Mouse (Mus musculus) testis, adult 2 months (tissue): ENCODE measurements around the gene Prss27. TPM values are rescaled to one million over a fixed set of nuclear protein-coding genes. Genes with fewer than 3 reads are reported as not detected.

Experiments used
- H3K27ac ChIP-seq: fragments of 200-500 bp; 2 replicates; pipeline ENCODE4 v1.5.1; 2012; ENCODE audit warnings: low read depth, low read length; ENCODE audit not compliant: control insufficient read depth, insufficient read depth
- H3K27me3 ChIP-seq: fragments of 200-500 bp; 2 replicates; pipeline ENCODE4 v1.6.1; 2012; ENCODE audit warnings: mild to moderate bottlenecking, low read length, moderate library complexity; ENCODE audit not compliant: control insufficient read depth, insufficient read depth
- H3K36me3 ChIP-seq: fragments of 200-500 bp; 2 replicates; pipeline ENCODE4 v1.6.1; 2012; ENCODE audit warnings: mild to moderate bottlenecking, low read length; ENCODE audit not compliant: control insufficient read depth, insufficient read depth
- H3K4me1 ChIP-seq: fragments of 200-500 bp; 2 replicates; pipeline ENCODE4 v1.6.1; 2012; ENCODE audit warnings: low read length; ENCODE audit not compliant: control insufficient read depth, insufficient read depth
- H3K4me3 ChIP-seq: fragments of 200-500 bp; 2 replicates; pipeline ENCODE4 v1.5.1; 2012; ENCODE audit warnings: low read depth, mild to moderate bottlenecking, low read length, moderate library complexity, mixed read lengths; ENCODE audit not compliant: control insufficient read depth
- CTCF ChIP-seq: fragments of 200-500 bp; IDR thresholded peaks from 2 replicates; pipeline ENCODE4 v1.5.1; 2012; ENCODE audit warnings: low read depth, mild to moderate bottlenecking, inconsistent platforms, low read length, moderate library complexity; ENCODE audit not compliant: control insufficient read depth, insufficient read depth, insufficient replicate concordance
- POLR2A ChIP-seq: fragments of 200-500 bp; IDR thresholded peaks from 2 replicates; pipeline ENCODE4 v1.6.1; 2012; ENCODE audit warnings: low read depth, mild to moderate bottlenecking, inconsistent platforms, low read length, moderate library complexity; ENCODE audit not compliant: control insufficient read depth
- polyA plus RNA-seq: library from polyadenylated mRNA; depleted of rRNA; stranded (reverse); fragments of >200 nt; gene quantifications from 2 replicates; pipeline ENCODE4 v1.2.3, GENCODE M21; 2012; rRNA removed

Gene Prss27
- polyA plus RNA-seq = not detected in 2 replicates

DNA sequence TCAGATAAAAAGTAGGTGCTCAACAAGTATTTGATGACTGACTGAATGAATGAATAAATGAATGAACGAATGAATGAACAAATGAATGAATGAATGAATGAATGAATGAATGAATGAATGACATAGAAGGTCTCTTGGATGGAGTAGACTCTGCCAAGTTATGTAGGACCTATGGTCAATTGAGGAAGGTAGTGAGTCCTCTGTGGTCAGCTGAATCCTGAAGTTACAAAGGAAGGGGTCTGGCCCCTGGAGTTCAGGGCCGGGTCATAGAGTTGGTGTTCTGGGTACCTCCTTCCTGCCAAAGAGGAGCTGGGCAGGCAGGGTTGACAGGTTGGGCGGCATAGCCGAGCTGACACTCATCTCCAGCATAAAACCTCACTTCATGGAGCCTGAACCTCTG lies at the start of gene Prss27:
Prss27 (plus strand) TSS at position 301 of the 400 bp plus-strand sequence.
- no peaks in the 10 kb centered on the region for H3K4me1 ChIP-seq
- H3K4me3 ChIP-seq = no peak within 1 kb of the TSS
- H3K27ac ChIP-seq = no peak within 1 kb of the TSS
- no peaks in the 10 kb centered on the region for H3K36me3 ChIP-seq
- TF ChIP-seq CTCF = no peak
- TF ChIP-seq POLR2A = no peak
- H3K27me3 ChIP-seq = no peaks in the 10 kb centered on the region

DNA sequence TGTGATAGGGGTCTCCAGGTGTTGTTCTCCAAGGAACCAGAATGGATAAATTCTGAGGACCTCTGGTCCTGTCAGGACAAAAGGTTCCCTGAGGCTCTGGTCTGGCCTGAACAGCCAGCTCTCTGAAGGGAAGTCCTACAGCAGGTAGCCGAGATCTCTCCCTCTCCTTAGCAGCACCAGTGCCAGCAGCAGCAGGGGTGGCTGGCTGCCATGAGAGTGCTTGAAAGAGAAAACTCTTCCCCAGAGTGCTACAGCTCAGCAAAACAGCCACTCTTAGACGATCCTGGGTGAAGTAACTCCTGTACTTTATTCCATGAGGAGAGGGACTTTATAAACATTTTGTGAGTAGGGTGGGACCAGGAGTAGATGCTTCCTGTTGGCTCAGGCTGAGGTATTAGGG lies 48.1 kb upstream of the Prss27 start:
- Histone ChIP-seq H3K4me3 (no peak overlapping the region), H3K27me3 (no peaks in the 10 kb centered on the region)
- TF ChIP-seq POLR2A (no peak), CTCF (no peak)

DNA sequence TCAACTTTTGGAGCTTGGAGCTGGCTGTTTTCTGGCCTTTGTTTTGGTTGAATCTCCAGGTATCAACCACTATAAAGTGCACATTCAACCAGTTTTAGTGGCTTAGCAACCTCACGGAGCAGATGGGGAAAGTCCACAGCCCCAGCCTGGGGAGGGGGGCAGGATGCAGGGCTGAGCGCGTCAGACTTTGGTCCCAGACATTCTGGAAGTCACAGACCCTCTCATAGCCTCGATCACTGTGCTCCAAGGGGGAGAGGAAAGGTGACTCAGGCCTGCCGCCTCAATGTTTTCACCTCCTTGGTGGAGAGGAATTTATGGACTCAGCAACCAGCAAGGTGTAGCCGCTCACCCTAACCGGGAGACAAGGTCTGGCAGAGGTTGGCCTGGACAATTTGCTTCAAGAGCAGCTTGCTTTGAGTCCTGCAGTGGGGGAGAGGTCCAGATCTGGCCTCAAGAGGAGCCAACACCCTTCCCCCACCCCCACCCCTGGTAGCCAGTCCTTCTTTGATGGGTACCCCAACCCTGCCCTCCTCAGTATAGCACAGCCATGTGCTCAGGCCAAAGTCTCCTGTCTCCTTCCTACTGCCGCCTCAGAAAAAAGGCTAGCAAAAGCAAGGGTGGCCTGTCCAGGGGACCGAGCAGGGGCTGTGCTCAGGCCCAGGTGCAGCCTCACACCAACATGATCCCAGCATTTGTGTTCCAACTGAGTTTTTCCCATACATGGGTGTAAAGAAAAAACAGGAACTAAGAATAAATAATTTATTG lies 45.0 kb upstream of the Prss27 start:
- H3K27ac ChIP-seq = no peak overlapping the region
- H3K4me3 ChIP-seq = no peak overlapping the region
- H3K27me3 ChIP-seq = no peaks in the 10 kb centered on the region
- H3K36me3 ChIP-seq = no peaks in the 10 kb centered on the region
- H3K4me1 ChIP-seq = peaks cover 2% of the 10 kb centered on the region
- TF ChIP-seq POLR2A (no peak), CTCF (no peak)

More for the DNA sequence above, 48.1 kb upstream of the Prss27 start:
- peaks cover 2% of the 10 kb centered on the region for H3K4me1 ChIP-seq
- no peaks in the 10 kb centered on the region for H3K36me3 ChIP-seq
- H3K27ac ChIP-seq = no peak overlapping the region

DNA sequence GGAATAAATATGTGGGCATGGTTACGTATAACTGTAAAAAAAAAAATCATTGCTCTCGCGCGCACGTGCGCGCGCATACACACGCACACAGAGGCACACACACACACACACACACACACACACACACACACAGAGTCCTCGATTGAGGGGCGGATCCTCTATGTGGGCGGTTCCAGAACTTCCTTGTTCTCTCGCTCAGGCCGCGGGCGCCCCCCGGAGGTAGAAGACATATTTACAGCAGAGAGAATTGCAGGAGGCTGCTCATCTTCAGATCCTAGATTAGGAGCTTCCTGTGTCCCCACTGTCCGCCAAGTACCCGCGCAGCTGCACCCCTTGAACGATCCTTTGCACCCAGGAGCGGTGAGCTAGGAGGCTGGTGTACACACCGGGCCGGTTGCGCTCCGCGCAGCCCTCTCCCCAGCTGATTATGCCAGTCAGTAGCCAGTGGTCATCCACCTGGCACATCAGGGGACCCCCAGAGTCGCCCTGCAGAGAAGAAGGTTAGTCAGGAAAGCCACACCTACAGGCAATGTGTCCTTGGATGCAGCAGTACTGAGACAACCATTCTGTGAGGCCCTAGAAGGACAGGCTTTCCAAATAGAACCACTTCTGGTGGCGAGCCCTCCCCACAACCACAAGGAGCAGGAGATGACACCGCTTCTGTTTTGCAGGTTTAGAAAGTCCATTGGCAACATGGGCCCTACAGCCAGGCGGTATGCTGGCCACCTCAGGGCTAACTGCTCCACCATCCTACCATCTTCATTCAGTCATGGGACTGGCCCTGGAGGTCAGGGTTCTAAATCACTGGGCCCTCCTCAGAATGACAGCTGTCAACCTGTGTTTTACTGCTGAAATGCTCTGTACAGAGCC lies 44.1 kb upstream of the Prss27 start:
- Histone ChIP-seq H3K4me3 (no peak overlapping the region), H3K27ac (no peak overlapping the region), H3K27me3 (no peaks in the 10 kb centered on the region), H3K4me1 (peaks cover 2% of the 10 kb centered on the region), H3K36me3 (no peaks in the 10 kb centered on the region)
- TF ChIP-seq POLR2A (no peak), CTCF (peak; percentile 61; the same call in 1 of the 2 replicates)

DNA sequence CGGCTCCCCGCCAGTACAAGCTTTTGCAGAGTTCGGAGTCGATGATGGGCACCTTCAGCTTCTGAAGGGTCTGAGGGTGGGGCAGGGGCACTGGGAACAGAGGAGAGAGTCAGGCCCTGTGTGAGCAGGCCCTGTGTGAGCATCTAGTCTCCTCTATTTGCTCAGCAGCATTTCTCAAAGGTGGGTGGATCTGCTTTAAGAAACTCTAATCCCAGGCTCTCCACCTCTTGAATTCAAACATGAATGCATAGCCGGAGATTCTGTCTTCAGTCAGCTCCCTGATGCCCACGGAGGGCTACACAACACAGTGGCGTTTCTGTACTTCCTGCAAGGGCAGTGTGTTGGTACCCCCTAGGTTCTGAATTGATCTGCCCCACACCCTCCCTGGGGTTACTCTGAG lies 43.3 kb upstream of the Prss27 start:
- Histone ChIP-seq H3K27me3 (no peaks in the 10 kb centered on the region), H3K27ac (no peak overlapping the region), H3K4me1 (peaks cover 2% of the 10 kb centered on the region), H3K36me3 (no peaks in the 10 kb centered on the region), H3K4me3 (no peak overlapping the region)
- TF ChIP-seq POLR2A (no peak), CTCF (no peak)

DNA sequence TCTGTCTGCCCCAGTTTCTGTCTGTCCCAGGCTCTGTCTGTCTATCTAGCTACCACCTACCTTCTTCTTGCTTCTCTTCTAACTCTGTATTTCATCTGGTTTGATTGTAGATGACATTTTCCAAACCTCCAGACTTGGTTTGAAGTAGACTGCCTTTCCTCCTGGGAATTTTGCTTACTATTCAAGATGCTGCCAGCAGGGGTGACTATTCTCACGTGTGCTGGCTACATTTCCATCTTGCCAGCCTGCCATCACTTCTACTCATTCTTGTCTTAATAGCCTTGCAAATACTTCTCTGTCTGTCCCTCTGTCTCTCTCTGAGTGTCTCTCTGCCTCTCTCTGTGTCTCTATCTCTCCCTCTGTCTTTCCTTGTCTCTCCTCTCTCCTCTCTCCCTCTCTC lies 42.5 kb upstream of the Prss27 start:
- H3K27ac ChIP-seq = no peak overlapping the region
- no peaks in the 10 kb centered on the region for H3K27me3 ChIP-seq
- no peaks in the 10 kb centered on the region for H3K36me3 ChIP-seq
- peaks cover 2% of the 10 kb centered on the region for H3K4me1 ChIP-seq
- no peak overlapping the region for H3K4me3 ChIP-seq
- TF ChIP-seq CTCF (no peak), POLR2A (no peak)

DNA sequence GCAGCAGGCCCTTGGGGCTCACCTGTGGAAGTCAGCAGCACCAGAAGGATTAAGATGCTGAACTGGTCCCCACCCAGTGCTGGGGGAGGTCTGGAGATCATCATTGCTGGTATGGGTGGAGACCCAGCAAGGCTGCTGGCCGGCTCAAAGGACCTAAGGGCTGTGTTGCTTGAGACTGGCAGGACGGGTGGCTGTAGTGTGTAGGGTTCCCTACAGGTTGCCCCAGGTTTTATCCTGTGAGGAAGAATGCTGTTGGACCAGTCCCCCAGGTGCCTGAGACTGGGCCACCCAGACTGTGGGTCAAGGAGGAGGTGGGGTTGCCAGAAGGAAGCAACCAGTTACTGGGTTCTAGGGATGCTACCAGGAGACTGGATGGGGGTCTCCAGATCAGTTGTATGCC lies 40.0 kb upstream of the Prss27 start, which contains the start of gene Prss22:
Prss22 (minus strand) TSS at position 200 of the 400 bp plus-strand sequence.
- Histone ChIP-seq H3K4me1 (peaks cover 2% of the 10 kb centered on the region), H3K4me3 (no peak within 1 kb of the TSS), H3K27ac (no peak within 1 kb of the TSS), H3K27me3 (no peaks in the 10 kb centered on the region), H3K36me3 (no peaks in the 10 kb centered on the region)
- no peak for TF ChIP-seq POLR2A
- no peak for TF ChIP-seq CTCF
